Mouse (Mus musculus) gastrocnemius, adult 2 months (tissue): ENCODE results near the gene Sirt4. TPM values are rescaled to one million over a fixed set of nuclear protein-coding genes. Genes with fewer than 3 reads are reported as not detected.
"Not testable (repeated sequence)": the region's sequence is repeated elsewhere in the genome, so short reads cannot be mapped to it uniquely, and the experiment has no call there.

Source experiments
- DNase-seq: peaks from one replicate; pipeline ENCODE4 v3.0.0; 2022
- H3K27ac ChIP-seq: fragments of 200-600 bp; 2 replicates; pipeline ENCODE4 v1.8.1; 2022; ENCODE audit warnings: mild to moderate bottlenecking
- H3K4me3 ChIP-seq: fragments of 200-600 bp; 2 replicates; pipeline ENCODE4 v1.8.1; 2022; ENCODE audit warnings: mild to moderate bottlenecking, moderate library complexity
- CTCF ChIP-seq: fragments of 200-600 bp; IDR thresholded peaks from 2 replicates; pipeline ENCODE4 v1.8.1; 2022; ENCODE audit warnings: antibody characterized with exemption, mild to moderate bottlenecking, moderate library complexity
- intact Hi-C: fragments of 180-260 bp; cut with DNase I; formaldehyde crosslinking; loops from one replicate; pipeline ENCODE4 v1.15.1; 2025
- total RNA-seq, 2 experiments: library from RNA; stranded (reverse); gene quantifications; 2 replicates each; pipeline ENCODE4 v1.2.3; 2021

Sirt4 gene
- total RNA-seq, 2 experiments from 2014 or later = 10.9 to 17.3 TPM

- H3K27ac ChIP-seq, H3K4me3 ChIP-seq, intact Hi-C loops, DNase-seq: not testable (repeated sequence)
- peak; percentile 82 for TF ChIP-seq CTCF
Measured at GRCm38 (mm10) chr5:115442663-115443062, 41.9 kb downstream of the Sirt4 start.

- TF ChIP-seq CTCF = peak; percentile 95
- DNase-seq = peak; percentile 71
- Histone ChIP-seq H3K4me3 (no peak overlapping the region), H3K27ac (no peak overlapping the region)
- intact Hi-C loops = loop anchor here (1.0 kb wide), 1 partner anchor 82 kb away; no protein-coding TSS in a partner anchor
Measured at GRCm38 (mm10) chr5:115441205-115441849, 43.2 kb downstream of the Sirt4 start.

- no peak overlapping the region for H3K4me3 ChIP-seq
- no peak for DNase-seq
- H3K27ac ChIP-seq = no peak overlapping the region
- intact Hi-C loops = no loop called here
- no peak for TF ChIP-seq CTCF
Measured at GRCm38 (mm10) chr5:115438667-115439066, 45.9 kb downstream of the Sirt4 start.

DNA sequence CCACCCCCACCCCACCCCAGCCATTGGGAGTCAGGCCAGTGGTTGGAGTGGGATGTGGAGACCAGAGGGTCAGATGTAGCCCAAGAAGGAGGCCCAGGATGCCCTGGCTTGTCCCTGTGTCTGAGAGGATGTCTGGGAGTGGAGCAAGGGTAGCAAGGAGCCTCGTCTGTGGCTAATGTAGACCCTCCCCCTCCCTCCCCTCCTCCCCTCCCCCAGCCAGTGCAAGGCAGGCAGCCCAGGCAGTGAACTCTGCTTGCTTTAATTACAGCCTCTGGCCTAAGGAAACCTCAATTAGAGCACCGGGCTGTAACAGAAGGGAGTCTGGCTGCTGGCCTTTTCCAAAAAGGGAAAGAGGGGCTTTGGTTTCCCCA, 46.6 kb downstream of the Sirt4 start:
- Histone ChIP-seq H3K4me3 (no peak overlapping the region), H3K27ac (no peak overlapping the region)
- intact Hi-C loops = no loop called here
- no peak for DNase-seq
- no peak for TF ChIP-seq CTCF

GRCm38 (mm10) chr5:115437242-115437944, 47.1 kb downstream of the Sirt4 start:
- DNase-seq = no peak
- Histone ChIP-seq H3K4me3 (no peak overlapping the region), H3K27ac (no peak overlapping the region)
- intact Hi-C loops = no loop called here
- no peak for TF ChIP-seq CTCF

DNA sequence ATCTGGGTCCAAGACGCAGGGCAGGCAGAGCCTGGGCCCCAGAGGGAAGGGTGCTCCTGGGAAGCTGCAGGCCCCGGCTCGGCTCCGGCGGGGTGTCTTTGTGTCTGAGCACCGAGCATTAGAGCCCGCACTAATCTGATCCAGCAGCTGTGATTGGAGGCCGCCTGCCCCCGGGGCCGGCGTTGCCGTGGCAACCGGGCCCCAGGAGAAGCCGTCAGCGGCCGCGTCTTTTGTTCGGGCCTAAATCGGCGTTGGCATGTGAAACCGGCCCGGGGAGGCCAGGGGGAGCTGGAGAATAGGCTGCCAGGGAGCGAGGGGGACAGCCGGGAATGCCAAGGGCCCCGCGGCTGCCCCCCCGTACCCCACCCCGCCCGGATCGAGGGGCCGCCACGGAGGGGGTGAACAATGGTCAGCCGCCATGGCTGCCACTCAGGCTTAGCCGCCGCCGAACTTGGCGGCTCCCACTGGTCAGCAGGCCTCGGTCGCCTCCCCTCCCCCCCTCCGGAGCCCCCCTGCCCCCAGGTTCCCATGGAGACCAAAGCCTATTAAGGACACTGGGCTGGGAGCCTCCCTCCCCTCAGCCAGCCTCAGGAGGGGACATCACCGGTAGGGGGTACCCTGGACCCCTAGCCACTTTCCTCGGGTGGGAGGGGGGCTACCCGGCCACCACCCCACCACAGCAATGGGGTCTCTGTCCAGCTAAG, 48.0 kb downstream of the Sirt4 start:
- peak overlapping the region; percentile 67 for H3K4me3 ChIP-seq
- peak overlapping the region; percentile 43 for H3K27ac ChIP-seq
- DNase-seq = peak; percentile 61
- intact Hi-C loops = no loop called here
- TF ChIP-seq CTCF = no peak

- Histone ChIP-seq H3K4me3 (peak overlapping the region; percentile 67), H3K27ac (no peak overlapping the region; the same call in 1 of the 2 replicates)
- no peak for TF ChIP-seq CTCF
- no peak for DNase-seq
- intact Hi-C loops = no loop called here
Measured at GRCm38 (mm10) chr5:115435755-115436379, 48.7 kb downstream of the Sirt4 start.

- Histone ChIP-seq H3K4me3 (no peak overlapping the region), H3K27ac (no peak overlapping the region)
- intact Hi-C loops = no loop called here
- DNase-seq = no peak
- TF ChIP-seq CTCF = no peak
Measured at GRCm38 (mm10) chr5:115434853-115435754, 49.4 kb downstream of the Sirt4 start.

GRCm38 (mm10) chr5:115434280-115434852, 50.2 kb downstream of the Sirt4 start:
- H3K4me3 ChIP-seq = no peak overlapping the region
- TF ChIP-seq CTCF = no peak
- H3K27ac ChIP-seq = no peak overlapping the region
- no peak for DNase-seq
- intact Hi-C loops = no loop called here

GRCm38 (mm10) chr5:115433191-115433590, 51.3 kb downstream of the Sirt4 start:
- H3K27ac ChIP-seq = no peak overlapping the region
- DNase-seq = no peak
- no peak for TF ChIP-seq CTCF
- H3K4me3 ChIP-seq = no peak overlapping the region
- intact Hi-C loops = no loop called here

- intact Hi-C loops = no loop called here
- no peak overlapping the region for H3K4me3 ChIP-seq
- DNase-seq = no peak
- TF ChIP-seq CTCF = no peak
- H3K27ac ChIP-seq = no peak overlapping the region
Measured at GRCm38 (mm10) chr5:115432395-115432794, 52.1 kb downstream of the Sirt4 start.

DNA sequence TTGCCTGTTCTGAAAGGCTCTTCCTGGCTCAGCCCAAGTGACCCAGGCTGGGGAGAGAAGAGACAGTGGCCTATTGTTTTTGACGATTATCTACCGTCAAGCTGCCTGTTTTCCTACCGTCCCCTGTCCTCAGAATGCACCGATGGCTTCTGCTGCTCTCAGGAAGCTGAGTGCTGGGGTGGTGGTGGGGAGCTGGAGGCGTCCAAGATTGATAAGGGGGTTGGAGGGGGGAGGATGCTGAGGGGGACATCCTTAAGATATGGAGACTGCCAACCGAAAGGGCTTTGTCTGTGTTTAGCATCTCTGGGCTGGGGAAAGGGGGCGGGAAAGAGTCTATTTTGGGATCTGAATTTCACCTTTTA, 52.6 kb downstream of the Sirt4 start:
- intact Hi-C loops = no loop called here
- H3K27ac ChIP-seq = no peak overlapping the region

More for the DNA sequence above, 52.6 kb downstream of the Sirt4 start:
- H3K4me3 ChIP-seq = no peak overlapping the region
- TF ChIP-seq CTCF = no peak
- no peak for DNase-seq
